Mouse (Mus musculus) heart, postnatal 0 days (tissue): ENCODE measurements around the gene Cdkn2b. TPM values are rescaled to one million over a fixed set of nuclear protein-coding genes. Genes with fewer than 3 reads are reported as not detected.

Experiments
- ATAC-seq: fragments of 200-750 bp; cut with Nextera tagmentation; 2 replicates; pipeline ENCODE4 v1.8.0; 2017; ENCODE audit warnings: low read depth, moderate number of reproducible peaks, moderate library complexity; ENCODE audit not compliant: insufficient read depth
- DNase-seq: peaks from one replicate; pipeline ENCODE4 v3.0.0-alpha.2; 2016; ENCODE audit warnings: low spot score
- H3K27ac ChIP-seq: fragments of 300-500 bp; sonication (generic); 2 replicates; pipeline ENCODE4 v1.5.1; 2014; ENCODE audit warnings: low read depth, mild to moderate bottlenecking
- H3K27me3 ChIP-seq: fragments of 300-500 bp; sonication (generic); 2 replicates; pipeline ENCODE4 v1.6.1; 2014; ENCODE audit warnings: low read length, mixed read lengths; ENCODE audit not compliant: control insufficient read depth, insufficient read depth
- H3K36me3 ChIP-seq: fragments of 300-500 bp; sonication (generic); replicated peaks from 2 replicates; pipeline ENCODE4 v1.6.1; 2014; ENCODE audit warnings: low read length, mixed read lengths; ENCODE audit not compliant: control insufficient read depth, insufficient read depth
- H3K4me1 ChIP-seq: fragments of 300-500 bp; sonication (generic); 2 replicates; pipeline ENCODE4 v1.6.1; 2014; ENCODE audit warnings: antibody characterized with exemption; ENCODE audit not compliant: control insufficient read depth, insufficient read depth
- H3K4me2 ChIP-seq: fragments of 300-500 bp; sonication (generic); 2 replicates; pipeline ENCODE4 v1.6.1; 2014; ENCODE audit warnings: low read depth, mild to moderate bottlenecking, low read length, moderate library complexity
- H3K4me3 ChIP-seq: fragments of 300-500 bp; sonication (generic); 2 replicates; pipeline ENCODE4 v1.5.1; 2014; ENCODE audit warnings: low read depth, low read length
- H3K9ac ChIP-seq: fragments of 300-500 bp; sonication (generic); replicated peaks from 2 replicates; pipeline ENCODE4 v1.6.1; 2014; ENCODE audit warnings: low read depth, low read length, mixed read lengths
- H3K9me3 ChIP-seq: fragments of 300-500 bp; sonication (generic); replicated peaks from 2 replicates; pipeline ENCODE4 v1.6.1; 2016; ENCODE audit warnings: low read length; ENCODE audit not compliant: control insufficient read depth
- CTCF ChIP-seq: IDR thresholded peaks from 2 replicates; pipeline ENCODE4 v1.5.1; 2016; ENCODE audit warnings: antibody characterized with exemption, control low read depth, low read depth
- EP300 ChIP-seq: IDR thresholded peaks from 2 replicates; pipeline ENCODE4 v1.6.1; 2016; ENCODE audit warnings: antibody characterized with exemption, low read depth
- WGBS: fragments of 180-500 bp; shearing (Covaris S2); extraction: QIAGEN DNeasy Blood & Tissue Kit; methylation state at CpG from one replicate; pipeline ENCODE4 v1.1.7; 2014; 5-methylcytosine and 5-hydroxymethylcytosine counted together
- polyA plus RNA-seq: library from polyadenylated mRNA; unstranded; fragments of >200 nt; fragmentation: Nextera tagmentation; extraction: Ambion mirVana; gene quantifications from 2 replicates; pipeline ENCODE4 v1.2.1, GENCODE M21; 2015
- total RNA-seq: library from RNA; depleted of rRNA; stranded (reverse); fragments of >200 nt; gene quantifications from 2 replicates; pipeline ENCODE4 v1.2.3, GENCODE M21; 2014; ENCODE audit warnings: low replicate concordance; rRNA removed

Gene Cdkn2b
- 0.23 and 0.88 TPM in 2 replicates for total RNA-seq
- polyA plus RNA-seq = 0.45 and 0.55 TPM in 2 replicates

- peak; percentile 95 for ATAC-seq
Observed at GRCm38 (mm10) chr4:89310491-89311254, at the start of gene Cdkn2b. Gene Cdkn2b (minus strand): TSS chr4:89311039.

GRCm38 (mm10) chr4:89360349-89360748, 49.5 kb upstream of the Cdkn2b start:
- H3K4me3 ChIP-seq = no peak overlapping the region
- no peak overlapping the region for H3K9ac ChIP-seq
- no peaks in the 10 kb centered on the region for H3K27me3 ChIP-seq
- H3K27ac ChIP-seq = no peak overlapping the region
- no peak for TF ChIP-seq EP300
- no peak for TF ChIP-seq CTCF
- no peaks in the 10 kb centered on the region for H3K9me3 ChIP-seq
- WGBS = 66% methylated on average over 3 of the region's 3 CpGs
- H3K4me2 ChIP-seq = no peak overlapping the region
- DNase-seq (no peak), ATAC-seq (no peak)
- H3K4me1 ChIP-seq = no peaks in the 10 kb centered on the region
- no peaks in the 10 kb centered on the region for H3K36me3 ChIP-seq

More at GRCm38 (mm10) chr4:89310491-89311254, at the start of gene Cdkn2b:
- WGBS = under 1% methylated on average over 56 of the region's 61 CpGs
- DNase-seq = peak; percentile 89
- no peaks in the 10 kb centered on the region for H3K9me3 ChIP-seq
- H3K4me1 ChIP-seq = no peaks in the 10 kb centered on the region
- no peaks in the 10 kb centered on the region for H3K36me3 ChIP-seq
- peak within 1 kb of the TSS; percentile 64 for H3K4me3 ChIP-seq
- H3K9ac ChIP-seq = no peak within 1 kb of the TSS
- peaks cover 58% of the 10 kb centered on the region for H3K27me3 ChIP-seq
- peak within 1 kb of the TSS; percentile 96 for H3K4me2 ChIP-seq
- peak within 1 kb of the TSS; percentile 22; the same call in 1 of the 2 replicates for H3K27ac ChIP-seq
- TF ChIP-seq EP300 = no peak
- peak; percentile 76 for TF ChIP-seq CTCF

- Histone ChIP-seq H3K4me3 (no peak overlapping the region), H3K4me1 (no peaks in the 10 kb centered on the region), H3K4me2 (no peak overlapping the region), H3K36me3 (no peaks in the 10 kb centered on the region), H3K27ac (no peak overlapping the region), H3K9me3 (no peaks in the 10 kb centered on the region), H3K9ac (no peak overlapping the region), H3K27me3 (no peaks in the 10 kb centered on the region)
- no peak for DNase-seq
- no peak for ATAC-seq
- WGBS = 84% methylated on average over 6 of the region's 6 CpGs
- TF ChIP-seq CTCF (no peak), EP300 (no peak)
Observed at GRCm38 (mm10) chr4:89359506-89359905, 48.7 kb upstream of the Cdkn2b start.

GRCm38 (mm10) chr4:89353935-89354334, 43.1 kb upstream of the Cdkn2b start:
- H3K4me3 ChIP-seq = no peak overlapping the region
- DNase-seq = no peak
- no peak overlapping the region for H3K4me2 ChIP-seq
- no peaks in the 10 kb centered on the region for H3K27me3 ChIP-seq
- H3K4me1 ChIP-seq = no peaks in the 10 kb centered on the region
- H3K36me3 ChIP-seq = no peaks in the 10 kb centered on the region
- TF ChIP-seq EP300 = no peak
- peak; percentile 37 for TF ChIP-seq CTCF
- no peak overlapping the region for H3K9ac ChIP-seq
- 43% methylated on average over 9 of the region's 9 CpGs for WGBS
- no peak overlapping the region for H3K27ac ChIP-seq
- H3K9me3 ChIP-seq = no peaks in the 10 kb centered on the region
- ATAC-seq = no peak

- DNase-seq = no peak
- Histone ChIP-seq H3K4me3 (no peak overlapping the region), H3K4me2 (no peak overlapping the region), H3K9me3 (no peaks in the 10 kb centered on the region), H3K4me1 (no peaks in the 10 kb centered on the region), H3K27me3 (no peaks in the 10 kb centered on the region), H3K36me3 (no peaks in the 10 kb centered on the region), H3K9ac (no peak overlapping the region), H3K27ac (no peak overlapping the region)
- TF ChIP-seq CTCF (no peak), EP300 (no peak)
- ATAC-seq = no peak
- WGBS = 67% methylated on average over 3 of the region's 3 CpGs
Observed at GRCm38 (mm10) chr4:89353071-89353582, 42.3 kb upstream of the Cdkn2b start.
